Mouse (Mus musculus): Measurements from ENCODE around the gene Smdt1.
"Not testable (repeated sequence)": the region's sequence is repeated elsewhere in the genome, so short reads cannot be mapped to it uniquely, and the experiment has no call there.

The Smdt1 gene

DNA sequence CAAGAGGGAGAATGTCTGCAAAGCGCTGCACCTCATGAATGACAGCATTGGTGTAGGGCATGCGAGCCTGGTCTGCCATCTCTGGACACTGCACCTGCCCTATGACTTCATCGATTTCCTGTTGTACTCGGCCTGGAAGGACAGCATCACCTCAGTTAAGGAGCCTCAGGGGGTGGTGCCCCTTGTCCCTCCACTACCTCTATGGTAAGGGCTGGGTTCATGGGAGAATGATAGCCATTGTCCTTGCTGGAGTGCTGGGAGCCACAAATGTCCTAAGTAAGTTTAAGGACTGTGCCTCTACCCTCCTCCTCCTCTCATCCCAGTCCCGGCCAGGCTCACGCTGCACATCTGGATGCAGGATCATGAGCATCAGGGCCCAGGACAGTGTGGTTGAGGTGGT is 33.7 kb downstream of the Smdt1 start:
- no peak for DNase-seq

DNA sequence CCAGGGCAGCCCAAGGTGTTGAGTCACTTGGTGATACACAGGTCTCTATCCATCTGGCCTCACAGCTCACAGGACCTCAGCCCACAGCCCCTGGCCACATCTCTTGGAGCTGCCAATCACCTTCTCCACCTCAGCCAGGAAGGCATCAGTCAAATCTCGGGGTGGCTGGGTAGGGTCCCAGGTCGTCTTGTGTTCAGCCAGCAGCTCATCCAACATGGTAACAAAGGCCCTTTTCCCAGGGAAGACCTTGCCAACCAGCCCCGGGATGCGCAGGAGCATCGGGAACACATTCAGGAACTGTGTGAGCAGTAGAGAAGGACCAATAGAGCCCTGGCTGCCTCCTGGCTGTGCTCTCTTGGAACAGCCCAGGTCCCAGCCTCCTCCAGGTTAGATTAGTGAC is 34.2 kb downstream of the Smdt1 start:
- DNase-seq, result no peak

DNA sequence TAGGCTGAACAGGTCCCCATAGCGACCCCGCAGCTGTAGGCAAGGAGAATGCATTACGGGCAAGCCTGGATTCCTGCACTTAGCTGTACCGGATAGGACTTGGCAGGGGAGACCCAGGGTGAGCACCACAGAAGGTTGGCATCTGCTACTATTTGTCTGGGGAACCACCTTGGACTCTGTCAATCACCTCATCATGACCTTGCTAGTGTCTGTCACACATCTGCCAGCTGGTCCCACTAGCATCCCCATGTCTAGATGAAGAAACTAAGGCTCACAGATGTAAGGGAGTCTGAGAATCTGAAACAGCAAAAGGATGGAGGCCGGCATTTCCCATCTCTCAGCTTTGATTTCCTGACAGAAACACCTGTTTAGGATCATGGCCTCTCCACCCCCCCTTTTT is 35.7 kb downstream of the Smdt1 start:
- DNase-seq, result no peak

DNA sequence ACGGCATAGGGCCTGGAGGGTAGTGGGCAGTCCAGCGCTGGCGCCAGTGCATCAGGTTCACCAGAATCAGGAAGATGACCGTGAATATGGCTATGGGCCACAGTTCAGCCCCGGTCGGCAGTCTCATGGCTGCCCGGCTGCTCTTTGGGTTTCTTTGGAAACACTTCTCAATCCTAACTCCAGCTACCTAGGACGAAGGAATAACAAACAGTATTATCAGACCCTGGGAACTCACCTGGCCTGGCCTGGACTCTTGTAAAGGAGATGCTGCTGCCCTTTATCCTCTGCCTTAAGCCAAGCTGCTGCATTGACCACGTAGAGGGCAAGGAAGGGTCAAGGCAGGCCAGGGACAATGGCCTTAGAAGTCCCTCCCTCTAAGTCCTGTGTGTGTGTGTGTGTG is 37.1 kb downstream of the Smdt1 start:
- DNase-seq, result no peak

DNA sequence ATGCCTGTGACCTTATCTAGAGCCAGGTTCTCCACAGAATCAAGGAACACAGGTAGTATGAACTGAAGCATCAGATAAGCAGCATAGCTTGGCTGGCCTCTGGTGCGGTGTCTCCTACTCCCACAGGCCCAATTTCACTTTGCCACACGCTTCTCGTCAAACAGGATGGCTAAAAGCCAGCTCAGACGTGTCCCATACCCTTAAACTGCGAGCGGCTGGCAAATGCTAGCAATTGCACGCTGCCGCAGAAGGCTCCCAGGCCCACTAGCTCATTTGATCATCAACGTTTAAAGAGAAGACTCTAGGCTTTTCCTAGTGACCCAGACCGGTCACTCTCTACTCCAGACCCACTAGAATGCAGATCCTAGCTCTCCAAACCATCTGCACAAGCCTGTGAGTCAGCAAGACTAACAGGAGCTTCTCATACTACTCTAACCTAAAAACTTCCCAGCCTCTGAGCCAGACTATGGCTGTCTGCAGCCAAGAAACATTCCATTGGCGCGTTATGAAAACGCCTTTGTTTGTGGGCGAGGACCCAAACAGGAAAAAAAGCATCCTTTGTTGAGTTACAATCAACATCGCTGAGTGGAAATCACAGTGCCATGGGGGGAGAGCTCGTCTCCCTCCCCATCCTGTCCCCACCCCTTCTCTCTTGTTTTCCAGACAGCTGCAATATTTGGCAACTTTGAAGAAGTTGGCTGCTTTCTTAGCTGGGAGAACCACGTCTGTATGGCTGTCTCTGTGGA is 37.8 kb downstream of the Smdt1 start:
- no peak for DNase-seq

DNA sequence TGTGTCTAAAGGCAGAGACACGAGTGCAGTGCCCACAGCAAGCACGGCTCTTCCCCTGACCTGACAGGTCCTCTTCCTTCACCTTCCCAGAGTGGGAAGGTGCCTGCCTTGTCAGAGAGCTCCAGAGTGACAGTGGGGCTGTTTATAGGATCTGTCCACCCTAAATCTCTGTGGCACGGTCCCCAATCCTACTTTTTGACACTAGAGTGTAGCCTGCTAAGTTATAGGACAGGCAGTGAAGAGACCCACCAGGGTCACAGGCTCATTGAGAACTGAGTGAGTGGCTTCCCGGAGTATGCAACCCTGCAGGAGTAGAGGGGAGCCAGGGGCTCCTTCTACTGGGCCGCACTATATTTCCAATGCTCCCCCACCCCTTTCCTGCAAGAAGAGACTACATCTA is 38.9 kb downstream of the Smdt1 start:
- DNase-seq, result no peak

DNA sequence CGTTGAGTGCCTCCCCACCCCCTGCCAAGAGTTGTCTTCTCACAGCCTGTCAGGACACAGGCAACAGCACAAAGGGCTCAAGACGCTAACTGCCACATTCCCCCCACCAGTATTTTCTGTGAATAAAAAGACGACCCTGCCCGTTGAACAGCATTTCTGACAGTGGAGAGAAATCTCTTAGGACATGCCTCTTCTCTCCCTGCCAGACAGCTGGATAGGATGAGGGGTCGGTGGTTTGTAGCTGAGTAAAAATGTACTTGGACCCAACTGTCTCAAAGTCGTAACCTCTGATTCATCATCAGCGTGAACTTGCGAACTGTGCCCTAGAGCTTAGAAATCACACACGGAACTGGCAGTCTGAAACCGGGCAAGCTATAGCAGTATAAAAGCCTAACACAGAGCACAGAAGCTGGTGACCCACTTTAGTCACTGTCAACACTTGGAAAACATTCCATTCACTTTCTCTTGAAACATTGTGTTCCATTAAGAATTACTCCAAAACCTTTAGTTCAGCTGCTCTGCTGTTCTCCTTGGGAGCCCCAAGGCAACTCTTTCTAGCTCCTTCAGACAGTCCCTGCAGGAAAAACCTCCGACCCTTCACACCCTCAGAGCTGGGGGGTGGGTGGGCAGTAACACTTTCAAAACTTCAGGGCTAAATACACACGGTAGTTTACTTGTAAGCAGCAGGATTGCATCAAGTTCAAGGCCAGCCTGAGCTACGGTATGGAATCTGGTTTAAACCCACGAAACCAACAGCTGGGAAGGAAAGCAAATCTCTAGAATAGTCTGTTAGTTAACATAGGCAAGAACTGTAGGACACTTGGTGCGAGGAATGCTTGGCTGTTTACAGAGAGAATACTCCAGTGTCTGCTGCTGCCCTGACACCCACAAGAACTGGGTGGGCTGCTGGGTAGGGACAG is 39.8 kb downstream of the Smdt1 start:
- DNase-seq, result no peak

DNA sequence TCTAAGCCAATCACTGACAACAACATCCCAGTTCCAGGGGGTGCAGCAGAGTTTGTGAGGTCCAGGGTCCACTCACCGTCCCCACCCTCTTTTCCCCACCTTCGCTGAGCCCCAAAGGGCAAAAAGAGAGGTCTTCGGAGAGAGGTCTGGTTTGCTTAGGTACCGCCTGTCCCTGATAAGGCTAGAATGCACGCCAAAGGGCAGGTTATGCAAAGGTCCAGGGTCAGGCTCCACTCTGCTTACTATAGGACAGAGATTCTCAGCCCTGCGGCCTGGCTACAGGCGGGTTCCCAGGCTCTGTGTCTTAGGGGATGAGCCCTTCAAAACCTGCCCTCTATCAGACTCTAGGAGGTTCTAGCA is 40.7 kb downstream of the Smdt1 start:
- no peak for DNase-seq

DNA sequence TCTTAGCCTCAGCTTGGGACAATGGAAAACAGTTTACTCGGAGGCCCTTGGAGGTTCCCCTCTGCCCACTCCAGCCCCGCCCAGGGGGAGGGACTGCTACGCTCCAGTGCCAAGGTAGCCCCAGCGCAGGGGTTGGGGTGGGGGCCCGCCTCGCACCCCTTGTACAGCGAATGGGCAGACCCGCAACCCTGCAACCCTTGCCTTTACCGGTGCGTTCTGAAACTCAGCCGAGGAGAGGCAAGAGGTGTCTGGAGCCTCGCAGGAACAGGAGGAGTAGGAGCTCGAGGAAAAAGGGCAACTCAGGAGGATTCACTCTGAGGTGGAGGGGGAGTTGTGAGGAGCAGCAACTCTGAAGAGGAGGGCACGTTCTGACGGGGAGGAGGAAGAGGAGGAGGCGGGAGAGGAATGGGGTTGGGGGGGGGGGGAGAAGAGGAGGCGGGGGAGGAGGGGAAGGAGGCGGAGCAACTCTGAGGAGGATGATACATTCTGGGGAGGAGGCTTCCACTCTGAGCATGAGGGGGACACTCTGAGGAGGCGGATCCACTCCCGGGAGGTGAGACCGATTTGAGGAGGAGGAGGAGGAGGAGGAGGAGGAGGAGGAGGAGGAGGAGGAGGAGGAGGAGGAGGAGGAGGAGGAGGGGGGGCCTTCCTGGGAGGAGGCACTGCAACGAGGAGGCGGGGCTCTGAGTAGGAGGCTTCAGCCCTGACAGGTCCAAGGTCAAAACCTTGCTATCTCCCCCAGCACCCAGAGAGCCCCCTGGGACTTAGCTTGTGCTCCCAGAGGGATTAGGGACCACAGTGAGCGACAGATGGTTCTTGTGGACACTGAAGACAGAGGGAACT is 41.3 kb downstream of the Smdt1 start, which contains the start of gene Cyp2d22:
Gene Cyp2d22, minus strand, starts transcription at position 390 of the 843 bp plus-strand sequence.
- DNase-seq, result peak; percentile 41 to 60

DNA sequence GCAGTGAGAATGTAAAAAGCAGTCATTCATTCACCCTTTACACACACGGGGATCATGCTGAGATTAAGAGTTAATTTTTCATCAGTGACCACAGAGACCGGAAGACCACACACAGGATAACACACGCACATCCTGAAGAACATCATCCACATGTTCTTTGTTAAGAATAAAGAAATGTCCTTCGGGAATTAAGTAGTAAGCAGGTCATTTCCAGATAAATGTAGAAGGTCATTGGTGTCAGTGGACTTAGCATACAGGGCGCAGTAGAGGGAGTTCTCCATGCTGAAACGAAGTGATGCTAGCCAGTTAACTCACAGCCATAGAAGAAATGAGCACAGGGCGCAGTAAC is 41.9 kb downstream of the Smdt1 start:
- DNase-seq, result no peak

DNA sequence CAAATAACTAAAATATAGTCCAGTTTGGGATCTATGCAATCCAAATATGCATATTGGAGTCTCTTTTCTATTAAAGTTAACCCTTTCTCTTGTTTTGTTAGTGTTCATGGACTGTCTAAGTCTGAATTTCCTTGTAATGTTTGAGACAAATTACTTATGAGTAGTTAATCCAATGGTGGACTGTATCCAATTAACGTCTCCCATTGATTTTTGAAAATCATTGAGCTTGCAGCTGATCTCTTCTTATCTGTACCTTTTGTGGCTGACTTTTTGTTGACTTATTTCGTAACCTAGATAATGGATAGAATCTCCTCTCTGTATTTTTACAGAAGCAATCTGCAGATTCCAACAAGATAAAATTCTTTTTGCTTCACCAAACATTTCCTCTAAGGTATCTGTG is 43.7 kb downstream of the Smdt1 start:
- DNase-seq, result no peak

DNA sequence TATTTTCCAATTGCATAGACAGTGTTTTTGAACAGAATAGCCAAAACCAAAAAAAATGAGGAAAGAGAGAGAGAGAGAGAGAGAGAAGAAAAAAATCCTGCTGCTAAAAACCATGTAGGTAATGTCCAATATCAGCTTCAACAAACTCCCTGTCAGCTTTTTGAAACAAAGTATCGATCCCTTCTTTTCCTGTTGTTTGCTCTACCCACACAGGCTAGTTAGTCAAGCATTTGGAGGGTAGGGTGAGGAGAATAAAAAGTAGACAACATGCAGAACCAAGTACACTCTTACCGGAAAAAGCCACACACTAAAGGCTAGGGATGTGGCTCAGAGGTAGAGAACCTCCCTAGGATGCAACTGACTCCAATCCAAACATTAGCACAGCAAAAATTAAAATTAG is 47.0 kb downstream of the Smdt1 start:
- no peak for DNase-seq

DNA sequence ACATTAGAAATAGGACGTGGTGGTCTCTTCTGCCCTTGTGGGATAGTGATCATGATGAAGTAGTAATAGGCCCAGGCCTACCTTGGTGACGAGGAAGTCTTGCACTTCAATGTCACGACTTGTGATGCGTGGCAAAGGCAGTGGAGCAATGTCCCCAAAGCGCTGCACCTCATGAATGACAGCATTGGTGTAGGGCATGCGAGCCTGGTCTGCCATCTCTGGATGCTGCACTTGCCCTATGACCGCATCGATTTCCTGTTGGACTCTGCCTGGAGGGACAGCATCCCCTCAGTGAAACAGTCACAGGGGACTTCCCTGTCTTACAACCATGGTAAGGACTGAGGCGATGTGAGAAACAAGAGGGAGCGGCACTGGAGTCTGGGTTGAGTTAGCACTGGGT is 51.2 kb downstream of the Smdt1 start:
- not testable (repeated sequence) for DNase-seq

DNA sequence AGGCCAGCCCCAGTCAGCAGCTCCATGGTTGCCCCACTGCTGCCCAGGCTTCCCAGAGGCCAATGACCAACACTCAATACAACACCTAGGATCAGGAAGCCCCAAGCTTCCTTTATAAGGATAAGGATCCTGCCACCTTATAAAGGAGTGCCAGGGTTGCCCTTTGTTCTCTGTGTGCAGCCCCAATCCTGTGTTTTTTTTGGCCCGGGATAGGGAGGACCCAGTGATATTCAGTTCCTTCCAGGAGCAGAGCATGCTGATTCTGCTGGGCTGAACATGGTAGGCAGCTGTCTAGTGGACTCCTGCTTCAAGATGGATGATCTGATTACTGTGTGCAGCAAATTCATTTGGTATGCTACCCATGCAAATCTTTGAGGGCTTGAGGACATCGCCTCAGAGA is 55.2 kb downstream of the Smdt1 start, which contains the start of gene Cyp2d11:
Gene Cyp2d11, minus strand, starts transcription at position 101 of the 400 bp plus-strand sequence.
- DNase-seq, result not testable (repeated sequence)

DNA sequence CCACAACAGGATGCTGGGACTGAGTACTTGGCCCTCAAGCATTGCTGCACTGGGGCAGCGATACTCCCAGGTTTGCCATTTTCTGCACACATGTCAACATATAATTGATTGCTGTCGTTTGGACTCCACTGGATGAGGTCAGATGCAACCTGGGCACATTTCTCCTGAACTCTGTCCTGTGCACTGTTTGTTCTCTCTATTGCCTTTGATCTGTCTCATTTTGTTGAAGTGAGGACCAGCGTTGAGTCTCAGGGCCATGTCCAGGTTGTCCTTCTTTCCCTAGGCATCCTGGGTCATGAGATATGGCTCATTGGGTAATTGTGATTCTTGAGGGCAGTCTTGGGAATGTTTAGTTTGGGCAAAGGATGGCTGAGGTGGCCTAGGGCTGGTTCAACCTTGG is 57.2 kb downstream of the Smdt1 start:
- not testable (repeated sequence) for DNase-seq
